Mouse (Mus musculus): ENCODE data around the gene Tomm6. TPM values are rescaled to one million over a fixed set of nuclear protein-coding genes. Genes with fewer than 3 reads are reported as not detected.
A peak's percentile ranks its signal among the peaks of the same experiment; 100 is the strongest.

Gene Tomm6
- 100 to 1,000 TPM; 204 to 205 TPM for total RNA-seq (2021)
- long read RNA-seq, experiment 1, transcript Tomm6-201 (3 exons, 594 nt): minor isoform, 13 of 145 reads
- long read RNA-seq, experiment 1, transcript Tomm6-202 (3 exons, 749 nt): major isoform, 126 of 145 reads
- long read RNA-seq, experiment 1, partial matches to known transcripts: 0 of 145 reads
- long read RNA-seq, experiment 1, other reads (novel, unspliced or antisense): 3 of 145 reads
- long read RNA-seq, experiment 2, transcript Tomm6-202 (3 exons, 749 nt): major isoform, 167 of 184 reads
- long read RNA-seq, experiment 2, transcript Tomm6-201 (3 exons, 594 nt): minor isoform, 14 of 184 reads
- long read RNA-seq, experiment 2, partial matches to known transcripts: 0 of 184 reads
- long read RNA-seq, experiment 2, other reads (novel, unspliced or antisense): 2 of 184 reads

- Histone ChIP-seq H3K4me3 (peak within 1 kb of the TSS; percentile 89), H3K27ac (peak within 1 kb of the TSS; percentile 93)
- no peak for DNase-seq (ENCODE audit: low spot score in 2 of 2)
- no peak for TF ChIP-seq CTCF (conservative IDR thresholded peaks at IDR 0.05)
These were observed at the start of gene Tomm6 for GRCm38 (mm10) chr17:47688344-47688607. Tomm6 (minus strand) TSS chr17:47688386.

GRCm38 (mm10) chr17:47737271-47738065 lies 49.3 kb upstream of the Tomm6 start:
- no peak for TF ChIP-seq CTCF (conservative IDR thresholded peaks at IDR 0.05)
- H3K27ac ChIP-seq: peak overlapping the region; percentile 95
- DNase-seq (ENCODE audit: low spot score in 2 of 2): peak; percentile 72
- H3K4me3 ChIP-seq: peak overlapping the region; percentile 66

- peak; percentile 96 to 99 for DNase-seq (ENCODE audit: low spot score in 2 of 2)
- peak; percentile 97 for TF ChIP-seq CTCF (conservative IDR thresholded peaks at IDR 0.05)
- H3K4me3 ChIP-seq: peak within 1 kb of the TSS; percentile 66
- H3K27ac ChIP-seq: peak within 1 kb of the TSS; percentile 95
These were observed 48.7 kb upstream of the Tomm6 start, which contains the start of gene Tfeb for GRCm38 (mm10) chr17:47736856-47737255. Tfeb (plus strand) TSS chr17:47737030.

GRCm38 (mm10) chr17:47735553-47736100 lies 47.4 kb upstream of the Tomm6 start:
- no peak for DNase-seq (ENCODE audit: low spot score in 2 of 2)
- TF ChIP-seq CTCF (conservative IDR thresholded peaks at IDR 0.05): no peak
- Histone ChIP-seq H3K27ac (no peak overlapping the region), H3K4me3 (no peak overlapping the region)

GRCm38 (mm10) chr17:47730633-47731575 lies 42.7 kb upstream of the Tomm6 start:
- Histone ChIP-seq H3K4me3 (no peak overlapping the region), H3K27ac (no peak overlapping the region)
- no peak for DNase-seq (ENCODE audit: low spot score in 2 of 2)
- TF ChIP-seq CTCF (conservative IDR thresholded peaks at IDR 0.05): peak; percentile 38

- Histone ChIP-seq H3K4me3 (no peak within 1 kb of the TSS), H3K27ac (no peak within 1 kb of the TSS)
- DNase-seq (ENCODE audit: low spot score in 2 of 2): no peak
- no peak for TF ChIP-seq CTCF (conservative IDR thresholded peaks at IDR 0.05)
These were observed 38.4 kb upstream of the Tomm6 start, which contains the start of gene Pgc for GRCm38 (mm10) chr17:47726566-47726965. Pgc (plus strand) TSS chr17:47726842.

GRCm38 (mm10) chr17:47721183-47721582 lies 33.0 kb upstream of the Tomm6 start:
- no peak overlapping the region for H3K27ac ChIP-seq
- DNase-seq (ENCODE audit: low spot score in 2 of 2): no peak
- TF ChIP-seq CTCF (conservative IDR thresholded peaks at IDR 0.05): no peak
- no peak overlapping the region for H3K4me3 ChIP-seq

GRCm38 (mm10) chr17:47715037-47715436 lies 26.9 kb upstream of the Tomm6 start:
- TF ChIP-seq CTCF (conservative IDR thresholded peaks at IDR 0.05): no peak

GRCm38 (mm10) chr17:47712889-47713571 lies 24.8 kb upstream of the Tomm6 start:
- no peak for DNase-seq (ENCODE audit: low spot score in 2 of 2)
- H3K27ac ChIP-seq: no peak overlapping the region
- H3K4me3 ChIP-seq: no peak overlapping the region
- no peak for TF ChIP-seq CTCF (conservative IDR thresholded peaks at IDR 0.05)

More at GRCm38 (mm10) chr17:47715037-47715436, 26.9 kb upstream of the Tomm6 start:
- DNase-seq (ENCODE audit: low spot score in 2 of 2): no peak
- no peak overlapping the region for H3K27ac ChIP-seq
- H3K4me3 ChIP-seq: no peak overlapping the region

- DNase-seq (ENCODE audit: low spot score in 2 of 2): no peak
- Histone ChIP-seq H3K27ac (no peak overlapping the region), H3K4me3 (no peak overlapping the region)
- no peak for TF ChIP-seq CTCF (conservative IDR thresholded peaks at IDR 0.05)
These were observed 23.7 kb upstream of the Tomm6 start for GRCm38 (mm10) chr17:47711883-47712282.

GRCm38 (mm10) chr17:47710036-47710435 lies 21.9 kb upstream of the Tomm6 start:
- DNase-seq (ENCODE audit: low spot score in 2 of 2): no peak
- Histone ChIP-seq H3K27ac (no peak overlapping the region), H3K4me3 (no peak overlapping the region)
- no peak for TF ChIP-seq CTCF (conservative IDR thresholded peaks at IDR 0.05)

- TF ChIP-seq CTCF (conservative IDR thresholded peaks at IDR 0.05): no peak
- no peak overlapping the region for H3K4me3 ChIP-seq
- no peak overlapping the region for H3K27ac ChIP-seq
- DNase-seq (ENCODE audit: low spot score in 2 of 2): no peak
These were observed 20.8 kb upstream of the Tomm6 start for GRCm38 (mm10) chr17:47708972-47709371.
